ENCODE assay signal across 16 mouse cellular contexts in genomic region chr15:51621455-51621854, GRCm38 (mm10).
"Had no signal": no experiment of that assay in that cellular context is flagged by ENCODE, and none has a peak within 500 bp of the region (broad histone marks: within the 10 kb centered on the region; RNA-seq: fewer than 3 reads in every experiment).

No protein-coding gene starts in this region.

- ATAC-seq: liver, postnatal 0 days; lung, postnatal 0 days; midbrain, embryonic 15.5 days had no signal

- H3K27me3 ChIP-seq: limb, embryonic 12.5 days; limb, embryonic 15.5 days; midbrain, embryonic 12.5 days; midbrain, embryonic 15.5 days had no signal

- H3K4me3 ChIP-seq: layer of hippocampus, adult 2 months; limb, embryonic 12.5 days; limb, embryonic 15.5 days; midbrain, embryonic 12.5 days; midbrain, embryonic 15.5 days had no signal

- DNase-seq: kidney, postnatal 25 days; layer of hippocampus, adult 9-11 months; liver, postnatal 0 days; lung, embryonic 14.5 days; thymus, adult 18-20 months; thymus, postnatal 36 days had no signal

- H3K36me3 ChIP-seq: limb, embryonic 12.5 days; limb, embryonic 15.5 days; midbrain, embryonic 12.5 days; midbrain, embryonic 15.5 days had no signal

- H3K4me2 ChIP-seq: limb, embryonic 12.5 days; limb, embryonic 15.5 days; liver, embryonic 11.5 days; lung, embryonic 14.5 days; midbrain, embryonic 12.5 days; midbrain, embryonic 15.5 days had no signal

- H3K27ac ChIP-seq: kidney, postnatal 0 days; layer of hippocampus, adult 2 months; limb, embryonic 12.5 days; limb, embryonic 15.5 days; liver, embryonic 14.5 days; macrophage; midbrain, embryonic 12.5 days; midbrain, embryonic 15.5 days had no signal
